Mouse (Mus musculus) hindbrain, embryonic 14.5 days (tissue): Measurements from ENCODE around the gene D630039A03Rik. TPM values are rescaled to one million over a fixed set of nuclear protein-coding genes. Genes with fewer than 3 reads are reported as not detected.

ENCODE experiments used
- ATAC-seq: fragments of 200-750 bp; cut with Nextera tagmentation; 2 replicates; pipeline ENCODE4 v1.8.0; 2017; ENCODE audit warnings: moderate number of reproducible peaks, mild to moderate bottlenecking, moderate TSS enrichment, moderate library complexity; ENCODE audit not compliant: low FRiP score
- DNase-seq: peaks from one replicate; pipeline ENCODE4 v3.0.0-alpha.2; 2015; ENCODE audit warnings: low spot score
- H3K27ac ChIP-seq: fragments of 300-500 bp; sonication (generic); 2 replicates; pipeline ENCODE4 v1.5.1; 2014; ENCODE audit warnings: mild to moderate bottlenecking, moderate library complexity
- H3K27me3 ChIP-seq: fragments of 300-500 bp; sonication (generic); 2 replicates; pipeline ENCODE4 v1.6.1; 2014; ENCODE audit warnings: mild to moderate bottlenecking, low read length, mixed read lengths; ENCODE audit not compliant: control insufficient read depth, insufficient read depth
- H3K36me3 ChIP-seq: fragments of 300-500 bp; sonication (generic); replicated peaks from 2 replicates; pipeline ENCODE4 v1.6.1; 2014; ENCODE audit not compliant: control insufficient read depth, insufficient read depth
- H3K4me1 ChIP-seq: fragments of 300-500 bp; sonication (generic); replicated peaks from 2 replicates; pipeline ENCODE4 v1.6.1; 2014; ENCODE audit warnings: antibody characterized with exemption, low read length, mixed read lengths; ENCODE audit not compliant: control insufficient read depth, insufficient read depth
- H3K4me2 ChIP-seq: fragments of 300-500 bp; sonication (generic); replicated peaks from 2 replicates; pipeline ENCODE4 v1.6.1; 2014; ENCODE audit warnings: mild to moderate bottlenecking, moderate library complexity
- H3K4me3 ChIP-seq: fragments of 300-500 bp; sonication (generic); replicated peaks from 2 replicates; pipeline ENCODE4 v1.5.1; 2014; ENCODE audit warnings: mild to moderate bottlenecking, low read length
- H3K9ac ChIP-seq: fragments of 300-500 bp; sonication (generic); 2 replicates; pipeline ENCODE4 v1.6.1; 2014
- H3K9me3 ChIP-seq: fragments of 300-500 bp; sonication (generic); 2 replicates; pipeline ENCODE4 v1.6.1; 2016; ENCODE audit warnings: low read length; ENCODE audit not compliant: control insufficient read depth
- WGBS: fragments of 180-500 bp; shearing (Covaris S2); extraction: QIAGEN DNeasy Blood & Tissue Kit; methylation state at CpG from one replicate; pipeline ENCODE4 v1.1.7; 2014; 5-methylcytosine and 5-hydroxymethylcytosine counted together
- polyA plus RNA-seq: library from polyadenylated mRNA; unstranded; fragments of >200 nt; fragmentation: Nextera tagmentation; extraction: Ambion mirVana; gene quantifications from 2 replicates; pipeline ENCODE4 v1.2.1, GENCODE M21; 2014

D630039A03Rik gene
- polyA plus RNA-seq, 1 experiment from 2014 or later, result 0.07 TPM

DNA sequence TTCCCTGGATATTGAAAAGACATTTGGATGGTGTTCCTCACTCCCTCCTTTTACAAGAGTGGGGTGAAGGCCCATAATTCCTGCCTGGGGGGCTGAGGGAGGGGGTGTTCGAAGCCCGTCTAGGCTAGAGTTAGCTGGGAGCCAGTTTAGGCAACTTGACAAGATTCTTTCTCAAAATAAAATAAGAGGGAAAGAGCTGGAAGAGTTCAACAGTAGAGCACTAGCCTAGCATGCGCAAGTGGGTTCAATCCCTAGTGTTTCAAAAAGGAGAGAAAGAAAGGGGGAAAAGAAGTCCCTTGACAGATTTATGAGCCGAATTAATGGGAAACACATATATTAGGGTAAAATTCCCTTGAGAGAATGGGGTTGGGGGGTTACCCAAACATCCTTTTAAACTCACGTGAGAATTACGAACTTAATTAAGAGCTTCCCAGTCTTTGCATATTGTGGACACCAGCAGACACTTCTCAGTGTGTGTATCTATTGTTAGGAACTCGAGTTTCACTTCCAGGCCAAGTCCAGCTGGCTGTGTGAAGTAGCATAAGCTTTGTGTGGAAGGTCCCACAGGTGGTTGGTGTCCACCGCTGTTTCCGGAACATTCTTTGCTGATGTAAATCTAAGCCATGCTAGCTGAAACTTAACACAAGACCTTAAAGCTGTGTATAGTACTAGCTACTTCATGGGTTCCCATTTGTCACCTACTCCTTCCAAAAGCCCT, 53.7 kb downstream of the D630039A03Rik start:
- Histone ChIP-seq H3K4me1 (no peaks in the 10 kb centered on the region), H3K27ac (no peak overlapping the region), H3K4me2 (no peak overlapping the region), H3K27me3 (no peaks in the 10 kb centered on the region), H3K4me3 (no peak overlapping the region), H3K36me3 (0 out of 2 replicates have a peak, but pooled peaks cover 5% of the 10 kb centered on the region), H3K9ac (no peak overlapping the region), H3K9me3 (no peaks in the 10 kb centered on the region)
- ATAC-seq (no peak), DNase-seq (no peak)
- 81% methylated on average over 9 of the region's 9 CpGs for WGBS

DNA sequence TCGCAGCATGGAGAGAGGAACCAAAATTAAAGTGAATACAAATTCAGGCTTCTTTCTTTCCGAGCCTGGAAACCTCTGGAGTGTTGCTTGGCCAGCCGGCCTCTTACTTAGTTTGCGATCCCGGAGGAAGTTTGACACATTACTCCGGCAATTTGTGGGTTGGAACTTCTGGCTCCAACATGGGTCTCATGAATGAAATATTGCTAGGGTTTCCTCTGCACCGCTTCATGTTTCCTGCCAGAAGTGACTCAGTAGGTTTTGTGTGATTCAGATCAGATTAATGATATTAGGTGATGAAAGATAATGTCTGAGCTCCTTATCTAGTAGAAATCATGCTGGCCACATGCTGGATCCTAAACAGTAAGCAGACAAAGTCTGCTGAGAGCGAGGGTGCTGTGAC, 54.2 kb downstream of the D630039A03Rik start:
- Histone ChIP-seq H3K36me3 (peaks cover 10% of the 10 kb centered on the region; the same call in 1 of the 2 replicates), H3K9ac (no peak overlapping the region), H3K27me3 (no peaks in the 10 kb centered on the region), H3K4me3 (no peak overlapping the region), H3K9me3 (no peaks in the 10 kb centered on the region), H3K27ac (no peak overlapping the region), H3K4me2 (no peak overlapping the region), H3K4me1 (no peaks in the 10 kb centered on the region)
- no peak for DNase-seq
- 90% methylated on average over 8 of the region's 8 CpGs for WGBS
- no peak for ATAC-seq

DNA sequence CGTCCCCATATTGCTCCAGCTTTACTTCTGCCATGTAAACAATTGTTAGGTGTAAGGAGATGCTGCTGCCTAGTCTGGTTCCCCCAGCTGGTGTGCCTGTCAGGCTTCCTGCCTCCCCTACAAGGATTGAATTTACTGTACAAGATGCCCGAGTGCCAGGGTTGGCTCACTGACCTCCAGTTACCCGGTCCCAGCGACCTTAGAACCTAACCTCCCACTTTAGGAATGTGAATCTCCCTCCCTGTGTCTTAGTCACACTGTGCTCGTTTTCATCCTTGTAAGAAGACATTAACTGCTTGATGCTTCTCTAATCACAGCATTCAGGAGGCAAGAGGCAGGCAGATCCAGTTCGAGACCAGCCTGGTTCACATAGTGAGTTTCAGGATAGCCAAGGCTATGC, 54.9 kb downstream of the D630039A03Rik start:
- DNase-seq, result no peak
- H3K27ac ChIP-seq, result no peak overlapping the region
- WGBS, result 82% methylated on average over 6 of the region's 6 CpGs

DNA sequence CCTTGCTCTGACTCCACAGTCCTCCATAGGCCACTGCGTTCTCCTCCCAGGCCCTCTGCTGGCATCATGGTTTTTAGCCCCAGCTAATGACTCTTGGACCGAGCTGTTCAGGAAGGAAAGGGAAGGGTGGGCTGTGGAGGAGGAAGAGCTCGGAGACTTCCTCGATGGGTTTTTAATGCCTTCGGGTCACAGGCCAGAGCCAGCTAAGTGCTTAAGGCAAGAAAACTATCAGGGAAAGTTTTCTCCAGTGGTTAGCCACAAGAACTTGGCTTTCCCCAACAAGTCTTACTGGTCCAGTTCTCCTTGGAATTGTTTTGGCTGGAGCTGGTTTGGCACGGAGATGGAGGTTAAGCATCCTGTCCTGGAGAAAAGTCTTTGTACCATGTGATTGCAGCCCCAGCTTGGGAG, 55.9 kb downstream of the D630039A03Rik start:
- WGBS, result 85% methylated on average over 6 of the region's 6 CpGs
- ATAC-seq (no peak), DNase-seq (no peak)
- no peaks in the 10 kb centered on the region for H3K27me3 ChIP-seq
- no peak overlapping the region for H3K27ac ChIP-seq
- no peak overlapping the region for H3K9ac ChIP-seq
- no peak overlapping the region for H3K4me3 ChIP-seq
- H3K4me2 ChIP-seq, result no peak overlapping the region
- peaks cover 26% of the 10 kb centered on the region for H3K36me3 ChIP-seq
- no peaks in the 10 kb centered on the region for H3K9me3 ChIP-seq
- H3K4me1 ChIP-seq, result no peaks in the 10 kb centered on the region

More for the DNA sequence above, 54.9 kb downstream of the D630039A03Rik start:
- no peaks in the 10 kb centered on the region for H3K27me3 ChIP-seq
- H3K9me3 ChIP-seq, result no peaks in the 10 kb centered on the region
- no peak overlapping the region for H3K9ac ChIP-seq
- no peak overlapping the region for H3K4me2 ChIP-seq
- no peak for ATAC-seq
- peaks cover 17% of the 10 kb centered on the region; the same call in 1 of the 2 replicates for H3K36me3 ChIP-seq
- H3K4me1 ChIP-seq, result no peaks in the 10 kb centered on the region
- no peak overlapping the region for H3K4me3 ChIP-seq

Other genes starting within 250 kb of the D630039A03Rik start
- 13.0 and 14.3 TPM in 2 replicates for gene Akap2, start 198.6 kb downstream of the D630039A03Rik start, polyA plus RNA-seq
- gene Txn1, start 40.1 kb upstream of the D630039A03Rik start, polyA plus RNA-seq, result 300 and 316 TPM in 2 replicates
- not detected in 2 replicates for gene Txndc8, start 92.8 kb upstream of the D630039A03Rik start, polyA plus RNA-seq